9 mouse cellular contexts compared by ENCODE assay signal in the genomic region with DNA sequence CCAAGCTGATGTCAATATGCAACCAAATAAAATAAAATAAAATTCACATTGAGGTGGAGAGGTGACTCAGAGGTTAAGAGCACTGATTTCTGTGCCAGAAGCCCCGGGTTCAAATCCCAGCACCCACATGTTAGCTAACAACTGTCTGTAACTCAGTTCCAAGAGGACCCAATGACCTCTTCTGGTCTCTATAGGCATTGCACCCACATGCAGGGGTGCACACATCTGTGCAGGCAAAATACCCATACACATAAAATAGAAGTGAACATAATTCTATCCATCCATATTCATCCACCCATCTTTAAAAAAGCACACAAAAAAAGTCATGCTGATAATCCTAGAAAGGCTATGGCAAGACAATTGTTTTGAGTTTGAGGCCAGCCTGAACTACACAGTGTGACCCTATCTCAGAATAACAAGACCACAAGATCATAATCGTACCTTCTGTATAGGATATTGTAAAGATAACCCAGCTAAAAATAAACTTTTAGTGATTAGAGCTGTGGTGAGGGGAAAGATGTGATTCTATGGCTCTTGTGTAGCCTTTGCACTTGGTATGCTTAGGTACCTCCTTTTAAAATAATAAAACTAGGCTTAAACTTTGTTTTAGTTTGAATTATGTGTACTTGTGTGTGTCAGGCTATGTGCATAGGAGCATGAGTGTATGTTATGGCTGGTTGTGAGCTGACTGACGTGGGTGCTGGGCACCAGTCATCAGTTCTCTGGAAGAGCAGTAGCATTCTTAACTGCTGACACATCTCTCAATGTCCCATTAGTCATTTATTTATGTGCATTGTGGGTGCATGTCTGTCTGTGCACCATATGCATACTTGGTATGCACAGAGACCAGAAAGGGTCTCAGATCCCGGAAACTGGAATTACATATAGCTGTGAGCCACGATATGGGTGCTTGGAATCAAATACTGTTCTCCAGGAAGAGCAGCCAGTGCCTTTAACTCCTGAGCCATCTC. TPM values are rescaled to one million over a fixed set of nuclear protein-coding genes. Genes with fewer than 3 reads are reported as not detected.
DNase-seq lines count a peak whose midpoint lies in the region; ATAC-seq and TF ChIP-seq lines count a peak whose summit lies in the region.
"Had no signal": no experiment of that assay in that cellular context is flagged by ENCODE, and none has a peak within 500 bp of the region (broad histone marks: within the 10 kb centered on the region; RNA-seq: fewer than 3 reads in every experiment).

No protein-coding gene starts in this region.

- H3K4me3 ChIP-seq in heart, adult 2 months, result no peak overlapping the region; the same call in 1 of the 2 replicates
- no peak overlapping the region; the same call in 1 of the 2 replicates for H3K4me3 ChIP-seq in embryonic facial prominence, embryonic 12.5 days
- H3K4me3 ChIP-seq in limb, embryonic 15.5 days, result no peak overlapping the region

- no peak for TF ChIP-seq POLR2A in heart, adult 2 months (IDR thresholded peaks at IDR 0.05; ENCODE audit: insufficient read depth, low read depth, low read length)

- H3K79me2 ChIP-seq in heart, adult 2 months (replicated peaks; ENCODE audit: control insufficient read depth, insufficient read depth, low read length), result peaks cover 4% of the 10 kb centered on the region

- H3K9ac ChIP-seq in heart, adult 2 months (ENCODE audit: low read depth, low read length), result no peak overlapping the region
- H3K9ac ChIP-seq in embryonic facial prominence, embryonic 12.5 days, result no peak overlapping the region; the same call in 1 of the 2 replicates
- no peak overlapping the region for H3K9ac ChIP-seq in limb, embryonic 15.5 days

- intact Hi-C loops in heart, adult 2 months (cut with DNase I), result no loop called here
- intact Hi-C loops in heart, postnatal 14 days (cut with DNase I), result loop anchor here (5.0 kb wide), 1 partner anchor 165 kb away; no protein-coding TSS in a partner anchor

- peaks cover 2% of the 10 kb centered on the region for H3K4me1 ChIP-seq in heart, adult 2 months (ENCODE audit: control insufficient read depth, insufficient read depth, low read length)
- peaks cover 7% of the 10 kb centered on the region for H3K4me1 ChIP-seq in embryonic facial prominence, embryonic 12.5 days
- H3K4me1 ChIP-seq in limb, embryonic 15.5 days, result peaks cover 11% of the 10 kb centered on the region

- ATAC-seq in embryonic facial prominence, embryonic 12.5 days (ENCODE audit: insufficient number of reproducible peaks, insufficient read depth, low FRiP score, low TSS enrichment), result no peak
- ATAC-seq in limb, embryonic 15.5 days (ENCODE audit: insufficient number of reproducible peaks, low FRiP score, low TSS enrichment, low read depth), result no peak

- peak overlapping the region; percentile 57 for H3K4me2 ChIP-seq in embryonic facial prominence, embryonic 12.5 days (replicated peaks)
- peak overlapping the region; percentile 60 for H3K4me2 ChIP-seq in limb, embryonic 15.5 days

- H3K9me3 ChIP-seq in embryonic facial prominence, embryonic 12.5 days, result no peaks in the 10 kb centered on the region
- H3K9me3 ChIP-seq in limb, embryonic 15.5 days, result no peaks in the 10 kb centered on the region

- WGBS in heart, adult 2 months, result 61% methylated on average over 5 of the region's 5 CpGs
- WGBS in embryonic facial prominence, embryonic 12.5 days, result 81% methylated on average over 5 of the region's 5 CpGs
- WGBS in limb, embryonic 15.5 days, result 65% methylated on average over 5 of the region's 5 CpGs

- H3K27ac ChIP-seq in heart, adult 2 months, result peak overlapping the region; percentile 18; the same call in 1 of the 2 replicates
- H3K27ac ChIP-seq in embryonic facial prominence, embryonic 12.5 days, result no peak overlapping the region
- H3K27ac ChIP-seq in limb, embryonic 15.5 days, result no peak overlapping the region

- TF ChIP-seq CTCF in heart, adult 2 months (IDR thresholded peaks at IDR 0.05), result 0 out of 2 replicates have a peak, but pooled peaks have one; percentile 12

- DNase-seq in heart, adult 2 months, result no peak
- no peak for DNase-seq in heart, postnatal 14 days
- DNase-seq in 3134 (ENCODE audit: extremely low read depth, insufficient read length, low spot score), result peak; percentile 58
- DNase-seq in right cerebral cortex, postnatal 25 days, result no peak
- no peak for DNase-seq in frontal cortex, postnatal 36 days (ENCODE audit: low spot score in 2 of 2)
- DNase-seq in kidney, postnatal 14 days, result no peak

- no peak for TF ChIP-seq EP300 in heart, adult 2 months (IDR thresholded peaks at IDR 0.05; ENCODE audit: insufficient read depth, low read depth, low read length)

- H3K27me3 ChIP-seq in heart, adult 2 months (ENCODE audit: control insufficient read depth, insufficient read depth, low read length), result no peaks in the 10 kb centered on the region
- H3K27me3 ChIP-seq in embryonic facial prominence, embryonic 12.5 days, result no peaks in the 10 kb centered on the region
- H3K27me3 ChIP-seq in limb, embryonic 15.5 days, result no peaks in the 10 kb centered on the region

- no peaks in the 10 kb centered on the region for H3K36me3 ChIP-seq in heart, adult 2 months (ENCODE audit: control insufficient read depth, insufficient read depth, low read length)
- H3K36me3 ChIP-seq in embryonic facial prominence, embryonic 12.5 days, result 0 out of 2 replicates have a peak, but pooled peaks cover 3% of the 10 kb centered on the region
- 0 out of 2 replicates have a peak, but pooled peaks cover under 1% of the 10 kb centered on the region for H3K36me3 ChIP-seq in limb, embryonic 15.5 days

RNA-seq across cellular contexts. Expression of gene Rars, which starts 3.1 kb away (rescaled TPM):
- 10 to 100 TPM; 36.3 to 37.4 TPM for total RNA-seq in heart, adult 2 months (2021)
- polyA plus RNA-seq in heart, adult 2 months (2012; rRNA removed), result 11.7 and 21.8 TPM in 2 replicates
- 10 to 100 TPM; 32.1 to 34.5 TPM for total RNA-seq in heart, postnatal 14 days (2021)
- 84.7 and 88.0 TPM in 2 replicates for polyA plus RNA-seq in embryonic facial prominence, embryonic 12.5 days (2016; fragmentation: Nextera tagmentation; extraction: Ambion mirVana)
- 84.2 and 84.8 TPM in 2 replicates for polyA plus RNA-seq in limb, embryonic 15.5 days (2015; fragmentation: Nextera tagmentation; extraction: Ambion mirVana)

RNA-seq across cellular contexts. Expression of gene Fbll1, which starts 38.8 kb away (rescaled TPM):
- not detected for total RNA-seq in heart, adult 2 months (2021)
- polyA plus RNA-seq in heart, adult 2 months (2012; rRNA removed), result 0.12 TPM in 1 of 2 replicates, not detected in the other
- not detected for total RNA-seq in heart, postnatal 14 days (2021)
- polyA plus RNA-seq in embryonic facial prominence, embryonic 12.5 days (2016; fragmentation: Nextera tagmentation; extraction: Ambion mirVana), result 1.3 and 1.5 TPM in 2 replicates
- polyA plus RNA-seq in limb, embryonic 15.5 days (2015; fragmentation: Nextera tagmentation; extraction: Ambion mirVana), result 0.09 TPM in 1 of 2 replicates, not detected in the other
- total RNA-seq: gastrocnemius, postnatal 36 days had no signal
